Mouse (Mus musculus): ENCODE measurements around the gene Rarg. TPM values are rescaled to one million over a fixed set of nuclear protein-coding genes. Genes with fewer than 3 reads are reported as not detected.

The Rarg gene
- total RNA-seq, 2 experiments from 2014 or later: 12.7 to 15.4 TPM

DNA sequence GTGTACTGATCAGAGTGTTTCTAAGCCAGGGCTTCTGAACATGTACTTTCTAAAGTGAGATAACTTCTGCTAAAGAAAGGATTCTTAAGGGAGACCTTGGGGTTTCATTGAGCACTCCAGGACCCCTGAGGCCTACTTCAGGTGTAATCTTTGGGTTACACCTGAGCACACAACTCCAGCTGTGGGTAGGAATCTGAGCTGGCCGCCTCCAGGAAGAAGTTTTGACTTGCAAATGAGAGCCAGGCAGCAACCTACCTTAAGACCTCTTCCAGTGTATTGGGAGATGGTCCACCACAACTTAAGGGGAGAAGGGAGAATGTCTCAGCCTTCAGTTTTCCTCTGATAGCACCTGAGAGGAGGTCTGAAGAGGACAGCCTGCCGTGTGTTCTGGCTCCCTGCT lies 43.2 kb downstream of the Rarg start:
- intact Hi-C loops (cut with DNase I): no loop called here
- DNase-seq (ENCODE audit: low spot score in 2 of 2): no peak

DNA sequence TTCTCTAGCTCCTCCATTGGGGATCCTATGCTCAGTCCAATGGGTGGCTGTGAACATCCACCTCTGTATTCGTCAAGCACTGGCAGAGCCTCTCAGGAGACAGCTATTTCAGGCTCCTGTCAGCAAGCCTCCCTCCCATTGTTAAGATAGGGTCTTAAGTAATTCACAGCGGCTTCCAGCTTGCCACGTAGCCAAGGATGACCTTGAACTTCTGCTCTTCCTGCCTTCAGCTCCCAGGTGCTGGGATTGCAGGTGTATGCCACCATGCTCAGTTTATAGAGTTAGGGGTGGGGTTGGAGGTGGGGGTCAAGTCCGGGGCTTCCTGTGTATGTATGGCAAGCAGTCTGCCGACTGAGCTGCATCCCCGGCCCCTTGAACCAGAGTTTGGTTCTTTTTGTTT lies 45.4 kb downstream of the Rarg start:
- intact Hi-C loops (cut with DNase I): no loop called here
- DNase-seq (ENCODE audit: low spot score in 2 of 2): no peak

DNA sequence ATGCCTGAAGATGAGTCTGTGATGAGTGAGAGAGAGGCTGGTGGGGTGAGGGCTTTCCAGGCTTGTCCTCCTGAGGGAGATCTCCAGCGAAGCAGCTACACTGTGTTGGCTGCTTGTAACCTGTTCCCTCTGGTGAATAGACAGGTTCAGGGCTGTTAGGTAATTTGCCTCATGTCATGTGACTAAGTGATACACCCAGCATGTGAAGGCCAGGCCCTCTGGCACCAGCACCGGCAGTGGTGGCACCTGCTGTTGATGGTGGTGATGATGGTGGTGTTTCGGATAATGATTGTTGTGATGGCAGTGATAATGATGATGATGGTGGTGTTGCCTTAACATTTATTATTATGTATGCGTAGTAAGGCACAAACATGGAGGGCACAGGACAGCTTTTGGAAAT lies 46.5 kb downstream of the Rarg start:
- intact Hi-C loops (cut with DNase I): no loop called here
- no peak for DNase-seq (ENCODE audit: low spot score in 2 of 2)

DNA sequence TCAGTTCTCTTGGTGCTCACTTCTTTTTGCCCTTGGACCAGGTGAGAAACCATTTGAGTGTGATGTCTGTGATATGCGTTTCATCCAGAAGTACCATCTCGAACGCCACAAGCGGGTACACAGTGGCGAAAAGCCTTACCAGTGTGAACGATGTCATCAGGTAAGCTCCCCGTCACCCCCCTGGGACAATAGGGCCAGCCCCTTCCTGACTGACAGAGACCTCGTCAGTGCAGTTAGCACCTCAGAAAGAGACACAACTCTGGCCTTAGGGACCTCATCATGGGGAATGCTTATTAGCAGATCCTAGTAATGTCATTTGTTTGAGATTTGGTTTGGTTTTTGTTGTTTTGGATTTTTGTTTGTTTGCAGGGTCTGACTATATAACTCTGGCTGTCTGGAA lies 48.2 kb downstream of the Rarg start:
- intact Hi-C loops (cut with DNase I): no loop called here
- DNase-seq (ENCODE audit: low spot score in 2 of 2): no peak

GRCm38 (mm10) chr15:102208092-102208561 lies 49.2 kb downstream of the Rarg start:
- intact Hi-C loops (cut with DNase I): no loop called here
- no peak for DNase-seq (ENCODE audit: low spot score in 2 of 2)

- no peak for DNase-seq (ENCODE audit: low spot score in 2 of 2)
- intact Hi-C loops (cut with DNase I): no loop called here
Observed at GRCm38 (mm10) chr15:102207351-102207750, 50.0 kb downstream of the Rarg start.

- intact Hi-C loops (cut with DNase I): no loop called here
- peak; percentile 44 to 48 for DNase-seq (ENCODE audit: low spot score in 2 of 2)
Observed at GRCm38 (mm10) chr15:102205779-102206178, 51.5 kb downstream of the Rarg start.

GRCm38 (mm10) chr15:102204674-102205505 lies 52.4 kb downstream of the Rarg start, which contains the start of gene Csad:
TSS of gene Csad (minus strand) at chr15:102204724.
- DNase-seq (ENCODE audit: low spot score in 2 of 2): no peak
- intact Hi-C loops (cut with DNase I): loop anchor here (5.0 kb wide), 1 partner anchor 58 kb away; no protein-coding TSS in a partner anchor

DNA sequence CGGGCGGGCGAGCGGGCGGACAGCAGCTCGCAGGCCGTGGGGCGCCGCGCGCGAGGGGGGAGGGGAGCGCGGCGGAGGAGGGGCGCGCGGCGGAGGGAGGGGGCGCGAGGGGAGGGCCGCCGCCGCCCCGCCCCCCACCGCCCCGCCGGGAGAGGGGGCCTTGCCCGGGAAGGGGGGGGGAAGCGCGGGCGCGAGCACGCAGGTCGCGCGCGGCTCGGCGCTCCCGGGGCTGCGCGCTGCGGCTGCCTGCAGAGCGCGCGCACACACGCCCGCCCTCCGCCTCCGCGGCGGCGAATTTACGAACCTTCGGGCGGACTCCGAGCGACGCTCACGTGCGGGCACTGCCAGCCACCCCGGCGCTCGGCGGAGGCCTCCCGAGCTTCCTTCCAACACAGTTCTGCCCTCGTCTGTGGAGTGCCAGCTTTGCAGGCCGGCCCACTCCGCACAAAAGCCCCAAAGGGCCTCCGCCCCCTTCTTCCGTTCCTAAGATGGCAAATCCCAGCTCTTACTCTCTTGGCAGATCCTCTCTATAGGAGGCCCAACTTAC lies 53.4 kb downstream of the Rarg start:
- DNase-seq (ENCODE audit: low spot score in 2 of 2): peak; percentile 75 to 79
- intact Hi-C loops (cut with DNase I): loop anchor here (1.0 to 5.0 kb wide), 2 partner anchors 42 to 57 kb away; no protein-coding TSS in a partner anchor

DNA sequence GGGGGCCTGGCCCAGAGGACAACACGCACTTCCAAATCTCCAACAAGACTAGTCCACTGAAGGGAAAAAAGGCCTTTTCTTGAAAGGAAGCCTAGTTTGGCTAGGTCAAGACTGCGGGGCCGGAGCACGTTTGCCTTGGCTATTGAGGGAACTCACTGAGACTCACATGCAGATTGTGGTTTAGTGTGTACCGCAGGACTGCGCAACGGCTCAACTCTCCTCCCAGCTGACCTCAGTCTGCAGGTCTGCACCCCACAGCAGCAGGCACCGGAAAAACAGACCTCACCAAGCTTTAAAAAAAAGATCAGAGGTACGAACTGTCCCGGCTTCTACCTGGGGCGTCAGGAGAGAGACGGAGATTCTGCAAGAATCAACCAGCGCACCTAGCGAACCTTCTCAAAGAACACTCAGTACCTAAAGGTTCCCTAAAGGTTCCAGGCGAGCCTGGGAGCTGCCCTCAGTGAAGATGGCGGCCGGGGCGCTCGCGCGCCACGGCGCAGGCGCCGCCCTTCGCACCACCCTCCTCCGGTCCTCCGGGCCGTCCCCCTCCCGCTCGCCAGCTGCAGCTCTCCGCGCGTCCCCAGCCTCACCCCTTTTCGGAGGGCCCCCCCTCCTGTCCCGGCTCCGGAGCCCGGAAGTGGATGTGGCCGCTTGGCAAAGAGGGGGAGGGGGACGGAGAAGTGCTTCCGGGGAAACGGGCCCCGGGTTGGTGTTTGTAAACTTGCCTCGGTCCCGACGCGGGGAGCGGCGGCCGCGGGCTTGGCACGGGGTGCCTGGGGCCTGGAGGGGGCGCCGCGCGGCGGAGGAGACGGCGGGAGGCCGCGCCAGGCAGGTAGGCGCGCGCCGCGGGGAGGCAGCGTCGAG lies 54.1 kb downstream of the Rarg start, which contains the start of gene Zfp740:
Zfp740 (plus strand) TSS at position 279 of the 864 bp plus-strand sequence.
- peak; percentile 93 to 97 for DNase-seq (ENCODE audit: low spot score in 2 of 2)
- intact Hi-C loops (cut with DNase I): loop anchor here (1.0 to 5.0 kb wide), 2 partner anchors 43 to 56 kb away; no protein-coding TSS in a partner anchor

- no peak for DNase-seq (ENCODE audit: low spot score in 2 of 2)
Observed at GRCm38 (mm10) chr15:102198841-102199240, 58.5 kb downstream of the Rarg start.

GRCm38 (mm10) chr15:102195373-102195772 lies 61.9 kb downstream of the Rarg start:
- no peak for DNase-seq (ENCODE audit: low spot score in 2 of 2)
- intact Hi-C loops (cut with DNase I): no loop called here

More at GRCm38 (mm10) chr15:102198841-102199240, 58.5 kb downstream of the Rarg start:
- intact Hi-C loops (cut with DNase I): no loop called here

GRCm38 (mm10) chr15:102194439-102194838 lies 62.9 kb downstream of the Rarg start:
- no peak for DNase-seq (ENCODE audit: low spot score in 2 of 2)
- intact Hi-C loops (cut with DNase I): no loop called here

DNA sequence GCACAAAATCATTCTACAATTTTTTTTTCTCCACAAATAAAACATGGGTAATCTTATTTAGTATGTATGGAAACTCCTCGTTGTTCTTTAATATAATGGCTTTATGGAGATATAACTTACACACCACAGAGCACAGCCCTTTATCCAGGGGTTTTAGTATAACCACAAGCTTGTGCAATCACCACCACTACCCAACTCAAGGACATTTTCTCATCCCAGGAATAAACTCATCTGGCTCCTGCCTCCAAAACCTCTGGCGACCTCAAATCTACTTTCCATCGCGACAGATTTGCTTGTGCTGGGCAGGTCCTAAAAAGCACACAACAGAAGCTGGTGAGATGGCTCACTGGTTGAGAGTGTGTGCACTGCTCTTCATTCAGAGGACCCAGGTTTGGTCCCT lies 63.7 kb downstream of the Rarg start:
- intact Hi-C loops (cut with DNase I): no loop called here
- no peak for DNase-seq (ENCODE audit: low spot score in 2 of 2)

- no peak for DNase-seq (ENCODE audit: low spot score in 2 of 2)
- intact Hi-C loops (cut with DNase I): no loop called here
Observed at GRCm38 (mm10) chr15:102192820-102193386, 64.4 kb downstream of the Rarg start.

- DNase-seq (ENCODE audit: low spot score in 2 of 2): no peak
- intact Hi-C loops (cut with DNase I): no loop called here
Observed at GRCm38 (mm10) chr15:102192271-102192812, 65.0 kb downstream of the Rarg start.

DNA sequence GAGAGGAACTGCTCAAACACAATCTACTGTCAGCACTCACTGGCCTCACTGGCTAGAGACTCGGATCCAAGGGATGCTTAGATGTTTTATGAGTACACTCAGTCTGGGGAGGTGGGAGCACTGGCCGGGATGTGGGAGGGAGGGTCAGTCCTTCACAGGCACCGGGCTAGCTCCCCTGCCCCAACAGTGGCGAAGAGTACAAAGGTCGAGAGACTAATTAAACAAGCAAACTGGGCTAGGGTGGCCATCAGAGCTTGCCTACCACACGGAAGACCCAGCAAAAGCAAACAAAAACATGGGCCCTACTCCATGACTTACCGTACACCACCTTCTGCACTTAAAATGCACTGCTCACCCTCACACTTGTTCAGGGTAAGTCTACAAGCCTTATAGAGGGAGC lies 65.6 kb downstream of the Rarg start:
- no peak for DNase-seq (ENCODE audit: low spot score in 2 of 2)
- intact Hi-C loops (cut with DNase I): no loop called here

GRCm38 (mm10) chr15:102188883-102189282 lies 68.4 kb downstream of the Rarg start:
- no peak for DNase-seq (ENCODE audit: low spot score in 2 of 2)
- intact Hi-C loops (cut with DNase I): no loop called here

DNA sequence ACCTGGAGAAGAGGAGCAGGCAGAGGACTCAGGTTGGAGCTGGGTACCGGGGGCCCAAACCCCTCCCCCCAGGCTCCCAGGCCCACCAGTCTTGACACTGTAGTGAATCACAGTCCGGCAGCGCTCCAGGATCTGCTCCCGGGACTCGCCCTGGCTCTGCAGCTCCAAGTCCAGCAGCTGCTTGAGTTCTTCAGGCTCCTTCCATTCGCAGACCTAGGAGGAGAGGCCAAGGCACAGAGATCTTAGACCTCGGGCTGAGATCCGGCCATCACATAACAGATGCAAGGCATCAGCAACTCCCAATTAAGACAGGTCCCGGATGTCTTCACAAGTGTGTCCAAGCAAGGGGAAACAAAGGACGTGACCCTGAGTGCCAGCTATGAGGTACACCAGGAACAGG lies 69.2 kb downstream of the Rarg start:
- intact Hi-C loops (cut with DNase I): no loop called here
- DNase-seq (ENCODE audit: low spot score in 2 of 2): no peak

All from left cerebral cortex, postnatal 25 days (tissue).